Mouse (Mus musculus): ENCODE data around the gene 4930513O06Rik. TPM values are rescaled to one million over a fixed set of nuclear protein-coding genes. Genes with fewer than 3 reads are reported as not detected.

The 4930513O06Rik gene
- polyA plus RNA-seq, 1 experiment: not detected

DNA sequence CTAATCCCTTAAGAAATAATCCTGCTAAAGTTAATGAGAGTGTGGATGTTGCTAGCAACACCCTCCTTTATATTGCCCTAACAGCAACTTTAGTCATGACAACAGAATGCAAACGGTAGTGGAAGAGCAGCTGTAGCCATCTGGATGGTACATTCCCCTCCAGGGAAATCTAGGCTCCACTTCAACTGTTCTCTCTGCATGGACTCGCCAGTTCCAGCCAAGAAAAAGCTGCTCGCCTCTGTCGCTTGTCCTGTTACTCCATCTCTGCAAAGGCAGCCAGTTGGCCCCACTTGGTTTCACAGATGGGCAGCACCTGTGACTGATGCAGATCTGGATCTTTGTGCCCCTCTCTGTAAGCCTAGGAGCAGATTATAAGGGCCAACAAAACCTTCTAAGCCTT lies 48.0 kb downstream of the 4930513O06Rik start:
- TF ChIP-seq CTCF (IDR thresholded peaks at IDR 0.05; ENCODE audit: insufficient read depth, low read length) (no peak), POLR2A (IDR thresholded peaks at IDR 0.05; ENCODE audit: borderline replicate concordance, extremely low read depth, low read depth, low read length) (no peak)
- Histone ChIP-seq H3K4me3 (replicated peaks; ENCODE audit: extremely low read depth, low read depth, low read length) (no peak overlapping the region), H3K4me1 (ENCODE audit: control insufficient read depth, insufficient read depth, low read length) (no peaks in the 10 kb centered on the region)
- 63% methylated on average over 4 of the region's 4 CpGs for WGBS
- no peak for DNase-seq

Other genes starting within 250 kb of the 4930513O06Rik start
- 0.05 and 0.12 TPM in 2 replicates for gene Nrk, start 171.8 kb upstream of the 4930513O06Rik start, polyA plus RNA-seq (2012; rRNA removed)
- 0.15 TPM in 2 replicates for gene Serpina7, start 1.0 kb upstream of the 4930513O06Rik start, polyA plus RNA-seq (2012; rRNA removed)
- gene 4933428M09Rik, start 93.0 kb downstream of the 4930513O06Rik start, polyA plus RNA-seq (2012; rRNA removed): not detected in 2 replicates
- 0.54 and 1.2 TPM in 2 replicates for gene Mum1l1, start 123.8 kb downstream of the 4930513O06Rik start, polyA plus RNA-seq (2012; rRNA removed)
- gene Trap1a, start 247.4 kb downstream of the 4930513O06Rik start, polyA plus RNA-seq (2012; rRNA removed): not detected in 2 replicates

Data from lung, adult 2 months (tissue).